Mouse (Mus musculus) left cerebral cortex, adult 8-10 months (tissue): Measurements from ENCODE around the gene Spta1. TPM values are rescaled to one million over a fixed set of nuclear protein-coding genes. Genes with fewer than 3 reads are reported as not detected.

ENCODE experiments used
- DNase-seq, 2 experiments: peaks; one replicate each; pipeline ENCODE4 v3.0.0; 2022; ENCODE audit warnings: low spot score in 2 of 2
- total RNA-seq, 4 experiments: library from RNA; stranded (reverse); gene quantifications; 2 replicates each; pipeline ENCODE4 v1.2.4; 2022

The Spta1 gene
- total RNA-seq: under 1 TPM in 2 of 4 experiments, not detected in 2; 0.05 to 0.06 TPM

DNA sequence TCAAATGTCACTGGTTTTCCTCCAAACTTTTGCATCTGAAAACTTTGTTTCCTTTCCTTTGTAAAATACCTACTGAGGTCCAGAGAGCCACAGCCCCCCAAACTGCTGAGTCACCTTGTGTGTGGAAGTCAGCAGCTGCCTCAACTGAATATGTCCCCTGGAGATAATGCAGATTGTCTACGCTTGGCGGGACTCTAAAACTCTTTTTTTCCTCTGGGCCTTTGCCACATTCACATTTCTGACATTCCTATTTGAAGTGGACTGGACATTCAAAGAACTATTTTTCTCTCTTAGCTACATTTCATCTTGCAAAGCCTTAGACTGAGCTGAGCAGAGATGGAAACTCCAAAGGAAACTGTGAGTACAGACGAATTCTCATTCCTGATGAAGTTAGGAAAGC lies at the start of gene Spta1:
TSS of gene Spta1 (plus strand) at position 172 of the 400 bp plus-strand sequence.
- DNase-seq: no peak

DNA sequence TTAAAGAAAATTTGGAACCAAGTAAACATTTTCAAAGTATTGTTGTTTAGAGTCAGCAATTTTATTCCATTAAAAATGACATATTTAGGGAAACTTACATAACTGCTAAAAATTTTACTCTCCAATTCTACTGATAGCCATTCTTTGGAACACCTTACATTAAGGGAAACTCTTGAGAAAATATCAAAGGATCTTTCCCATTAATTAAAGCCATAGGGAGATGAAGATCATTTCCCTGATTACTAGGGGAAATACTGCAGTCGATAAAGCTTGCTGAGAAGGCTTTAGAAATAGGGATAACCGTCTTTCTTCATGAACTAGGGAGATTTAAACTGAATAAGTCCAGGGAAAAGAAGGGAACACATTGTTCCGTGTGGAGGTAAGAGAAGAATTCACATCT lies 41.4 kb upstream of the Spta1 start, which contains the start of gene Olfr424:
TSS of gene Olfr424 (plus strand) at position 301 of the 400 bp plus-strand sequence.
- DNase-seq: no peak

DNA sequence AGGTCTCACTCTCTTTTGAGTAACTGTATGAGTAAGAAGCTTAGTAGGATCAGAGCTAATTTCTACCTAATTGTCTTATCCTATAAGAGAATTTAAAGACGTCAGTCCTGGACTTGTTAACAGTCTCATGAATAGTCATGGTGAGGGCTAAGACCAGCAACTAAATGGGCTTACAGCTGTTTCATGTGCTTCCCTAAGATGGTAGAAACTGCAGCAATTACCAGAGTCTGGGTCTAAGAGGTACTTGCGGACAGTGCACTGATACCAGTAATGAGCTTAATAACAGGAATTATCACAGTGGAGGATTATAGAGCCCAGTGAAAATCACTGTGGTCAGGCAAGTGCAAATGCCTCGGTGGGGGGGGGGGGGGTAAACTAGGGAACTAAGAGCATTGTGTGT lies 40.6 kb upstream of the Spta1 start:
- DNase-seq: no peak

DNA sequence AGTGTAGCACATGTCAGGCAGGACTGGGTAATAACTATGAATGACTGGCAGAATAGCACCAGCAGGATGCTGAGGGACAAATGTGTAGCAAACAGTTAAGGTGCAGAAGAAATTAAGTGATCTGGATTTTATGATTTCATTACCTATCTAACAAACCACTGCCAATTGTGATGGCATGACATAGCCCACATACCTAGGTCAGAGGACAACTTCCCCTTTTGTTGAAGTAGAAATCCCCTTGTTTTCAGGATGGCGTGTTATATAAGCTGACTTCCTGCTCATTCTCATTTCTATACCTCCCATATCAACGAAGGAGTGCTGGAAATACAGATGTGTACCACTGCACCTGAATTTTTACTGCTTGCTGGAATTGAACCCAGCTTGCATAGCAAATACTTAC lies 31.2 kb upstream of the Spta1 start:
- no peak for DNase-seq

DNA sequence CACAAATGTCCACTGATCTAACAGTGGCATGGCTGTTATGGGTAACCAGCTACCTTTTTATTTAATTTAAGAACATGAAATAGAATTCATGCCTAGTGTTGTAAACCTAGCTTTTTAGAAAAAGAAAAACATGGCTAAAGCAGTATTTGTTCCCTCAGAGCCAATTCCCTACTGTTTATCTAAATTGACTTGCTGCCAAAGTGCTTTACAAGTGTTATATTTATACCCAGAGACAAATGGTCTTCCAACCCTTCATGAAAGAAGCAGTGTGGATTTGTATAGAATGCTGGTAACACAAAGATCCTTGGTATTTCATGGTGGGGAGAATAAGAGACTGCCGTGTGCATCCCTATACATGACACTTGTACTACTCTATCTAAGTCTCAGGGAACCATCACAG lies 25.9 kb upstream of the Spta1 start:
- no peak for DNase-seq

DNA sequence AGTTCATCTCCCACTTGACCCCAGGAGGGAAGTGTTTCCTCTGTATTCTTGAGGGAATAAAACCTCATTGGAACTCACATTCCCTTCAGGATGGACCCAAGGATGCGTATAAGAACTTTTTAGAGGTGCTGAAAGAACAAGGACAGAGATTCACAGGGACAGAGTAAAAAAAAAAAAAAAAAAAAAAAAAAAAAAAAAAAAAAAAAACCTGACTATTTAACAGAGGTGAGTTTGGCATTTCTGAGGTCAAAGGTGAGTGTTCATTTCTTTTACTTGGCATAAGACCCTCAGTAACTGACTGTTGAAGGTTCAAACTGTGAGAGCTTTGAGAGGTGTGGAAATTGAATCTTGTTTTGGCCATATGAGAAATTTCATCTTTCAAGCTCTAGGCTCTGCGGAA lies 23.3 kb upstream of the Spta1 start:
- DNase-seq: no peak

DNA sequence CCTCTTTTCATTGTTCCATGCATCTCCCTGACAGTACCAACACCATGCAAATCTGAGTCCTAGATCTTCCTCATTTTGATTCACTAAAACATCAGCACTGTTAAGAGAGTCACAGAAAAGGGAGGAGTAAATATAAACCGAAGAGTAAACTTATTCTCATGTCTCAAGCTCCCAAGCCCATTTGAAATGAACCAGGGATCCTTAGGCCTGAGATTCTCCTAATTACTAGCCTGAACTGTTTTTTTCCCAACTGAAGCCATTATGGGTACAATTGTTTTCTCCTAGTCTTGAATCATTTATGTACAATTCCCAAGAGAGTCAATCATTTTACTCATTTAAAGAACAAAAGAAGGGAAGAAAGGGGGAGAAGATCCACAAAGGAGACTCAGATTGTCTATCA lies 17.2 kb upstream of the Spta1 start, which contains the start of gene Olfr420:
TSS of gene Olfr420 (plus strand) at position 301 of the 400 bp plus-strand sequence.
- DNase-seq: no peak

DNA sequence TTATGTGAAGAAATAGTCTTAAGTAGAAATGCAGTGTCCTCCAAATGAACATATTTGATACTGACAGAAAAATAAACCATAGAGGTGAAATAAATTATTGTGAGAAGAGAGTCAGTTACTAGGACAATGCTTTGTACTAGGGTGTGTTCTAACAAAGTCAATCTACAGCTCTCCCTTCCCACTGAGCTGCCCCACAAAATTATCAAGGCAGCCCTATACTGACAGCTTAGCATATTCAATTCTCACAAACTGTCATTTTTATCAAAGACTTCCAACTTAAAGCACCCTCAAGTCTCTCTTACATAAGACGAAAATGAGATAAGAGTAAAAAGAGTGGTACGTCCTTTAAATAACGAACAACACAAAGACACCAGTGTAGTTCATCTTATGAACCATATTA lies 15.0 kb upstream of the Spta1 start:
- DNase-seq: no peak

DNA sequence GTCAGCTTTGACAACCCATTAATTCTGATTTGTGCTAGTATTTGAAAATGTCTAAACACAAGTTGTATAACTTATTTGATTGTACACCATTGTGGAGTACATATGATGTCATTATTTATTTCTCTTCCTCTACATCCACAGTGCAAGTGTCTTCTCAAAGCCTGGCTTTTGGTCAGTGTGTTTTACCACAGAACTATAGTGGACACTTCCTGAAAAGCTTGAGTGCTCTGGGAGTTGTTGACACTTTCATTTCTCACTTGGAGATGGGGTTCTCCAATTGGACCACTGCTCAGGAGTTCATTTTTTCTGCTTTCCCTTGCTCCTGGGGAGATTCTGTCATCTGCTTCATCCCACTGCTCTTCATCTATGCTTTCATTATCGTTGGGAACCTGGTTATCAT lies 14.1 kb upstream of the Spta1 start:
- no peak for DNase-seq

DNA sequence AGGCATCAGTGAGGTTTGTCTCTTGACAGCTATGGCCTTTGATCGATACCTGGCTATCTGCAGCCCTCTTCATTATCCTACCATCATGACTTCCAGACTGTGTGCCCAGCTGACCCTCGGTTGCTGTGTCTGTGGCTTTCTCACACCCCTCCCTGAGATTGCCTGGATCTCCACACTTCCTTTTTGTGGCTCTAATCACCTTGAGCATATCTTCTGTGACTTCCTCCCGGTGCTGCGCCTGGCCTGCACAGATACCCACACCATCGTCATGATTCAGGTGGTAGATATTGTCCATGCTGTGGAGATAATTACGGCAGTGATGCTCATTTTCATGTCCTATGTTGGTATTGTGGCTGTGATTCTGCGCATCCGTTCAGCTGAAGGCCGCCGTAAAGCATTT lies 13.5 kb upstream of the Spta1 start:
- no peak for DNase-seq

DNA sequence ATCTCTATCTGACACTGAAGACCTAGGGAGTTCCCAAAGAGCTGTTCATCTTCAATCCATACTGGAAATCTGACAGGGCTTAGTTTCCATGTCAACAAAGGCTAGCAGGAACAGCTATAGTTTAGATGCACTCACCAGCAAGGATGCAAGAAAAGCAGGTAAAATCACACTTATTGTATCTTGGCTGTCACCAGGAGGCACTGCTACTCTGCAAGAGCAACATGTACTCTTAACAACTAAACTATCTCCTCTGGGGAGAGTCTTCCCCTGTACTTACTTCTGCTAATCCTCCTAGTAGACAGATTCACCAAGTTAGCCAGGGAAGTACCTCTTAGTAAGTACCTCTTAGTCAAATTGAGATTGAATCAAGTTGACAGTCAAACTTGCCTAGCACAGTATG lies 3.6 kb upstream of the Spta1 start:
- DNase-seq: no peak

DNA sequence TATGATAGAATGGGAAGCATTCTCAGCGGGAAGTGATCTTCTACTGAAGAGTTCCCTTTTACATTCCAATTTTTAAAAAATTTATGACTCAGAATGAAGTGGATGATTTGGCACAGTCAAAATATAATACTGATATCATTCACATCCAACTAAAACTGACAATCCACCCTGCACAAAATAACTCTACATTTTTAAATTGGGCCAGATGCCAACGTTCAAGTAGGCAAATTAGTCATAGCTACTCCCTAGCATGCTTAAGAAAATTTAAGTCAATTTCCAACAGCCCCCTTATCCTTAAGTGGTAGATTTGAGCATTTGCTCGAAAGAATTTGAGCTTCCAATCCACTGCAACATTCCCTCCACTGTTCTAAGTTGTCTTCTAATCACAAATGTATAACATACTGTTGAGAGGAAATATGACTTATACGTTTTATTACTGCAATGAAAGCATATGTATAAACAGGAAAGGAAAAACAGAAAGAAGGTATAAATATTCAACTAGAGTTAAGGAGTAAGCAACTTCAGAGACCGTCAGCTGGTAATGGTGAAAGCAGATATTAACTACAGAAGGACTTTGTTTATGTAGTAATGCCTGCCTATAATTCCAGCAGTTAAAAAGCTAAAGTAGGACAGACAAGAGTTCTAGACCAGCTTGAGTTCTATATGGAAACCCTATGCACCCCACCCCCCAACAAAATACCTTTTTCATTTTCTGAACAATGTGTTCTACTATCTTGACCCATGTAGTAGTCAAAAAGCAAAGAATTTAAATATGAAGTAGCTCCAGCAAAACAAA lies 1.7 kb upstream of the Spta1 start:
- DNase-seq: no peak

DNA sequence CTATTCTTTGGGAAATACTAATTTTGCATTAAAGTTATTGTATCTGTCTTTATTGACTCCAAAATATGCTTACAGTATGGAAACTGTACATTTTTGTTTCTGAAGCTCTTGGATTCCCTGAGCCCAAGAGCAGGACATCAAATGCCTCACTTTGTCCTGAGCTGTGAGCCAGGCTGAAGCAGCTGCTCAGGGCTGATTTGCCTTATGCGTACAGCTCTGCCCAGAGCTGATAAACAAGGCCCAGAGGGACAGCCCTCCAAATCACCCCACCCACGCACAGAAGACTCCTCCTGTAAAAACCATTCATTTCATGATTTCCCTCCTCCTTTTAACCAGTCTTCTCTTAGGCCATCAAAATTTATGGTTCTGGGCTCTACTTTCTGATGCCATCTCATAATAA lies 1.0 kb upstream of the Spta1 start:
- no peak for DNase-seq

DNA sequence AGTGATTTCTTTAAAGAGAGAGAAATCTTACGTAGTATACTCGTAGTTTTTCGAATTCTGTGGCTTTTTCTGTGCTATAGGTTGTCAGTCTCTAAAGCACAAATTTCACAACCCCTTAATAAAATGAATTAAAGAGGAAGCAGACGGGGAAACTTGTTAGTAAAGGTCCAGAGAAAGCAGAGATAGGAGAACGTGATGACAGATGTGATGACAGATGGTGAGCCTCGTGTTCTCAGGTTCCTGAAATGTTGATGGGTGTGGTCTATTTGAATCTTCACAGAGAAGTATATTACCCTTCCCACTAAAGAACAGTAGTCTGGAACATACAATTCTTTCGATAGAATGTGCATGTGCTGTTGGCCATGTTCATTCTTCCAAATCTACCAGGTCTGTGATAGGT lies 32.1 kb downstream of the Spta1 start:
- no peak for DNase-seq

DNA sequence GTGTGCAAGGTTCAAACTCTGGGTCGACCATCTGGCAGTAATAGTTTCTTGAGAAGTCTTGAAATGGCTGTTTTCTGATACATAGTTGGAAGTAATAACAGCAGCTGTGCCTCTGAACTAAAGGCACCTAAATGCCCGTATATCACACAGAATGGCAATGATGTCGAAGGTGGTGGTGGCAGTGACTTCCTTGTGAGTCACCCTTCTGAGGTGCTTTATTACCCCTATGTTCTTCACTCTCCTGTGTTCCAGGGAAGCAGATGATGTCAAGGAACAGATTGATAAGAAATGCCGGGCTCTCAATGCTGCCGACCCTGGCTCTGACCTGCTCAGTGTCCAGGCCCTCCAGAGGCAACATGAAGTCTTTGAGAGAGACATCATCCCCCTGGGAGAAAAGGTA lies 39.7 kb downstream of the Spta1 start:
- DNase-seq: no peak

DNA sequence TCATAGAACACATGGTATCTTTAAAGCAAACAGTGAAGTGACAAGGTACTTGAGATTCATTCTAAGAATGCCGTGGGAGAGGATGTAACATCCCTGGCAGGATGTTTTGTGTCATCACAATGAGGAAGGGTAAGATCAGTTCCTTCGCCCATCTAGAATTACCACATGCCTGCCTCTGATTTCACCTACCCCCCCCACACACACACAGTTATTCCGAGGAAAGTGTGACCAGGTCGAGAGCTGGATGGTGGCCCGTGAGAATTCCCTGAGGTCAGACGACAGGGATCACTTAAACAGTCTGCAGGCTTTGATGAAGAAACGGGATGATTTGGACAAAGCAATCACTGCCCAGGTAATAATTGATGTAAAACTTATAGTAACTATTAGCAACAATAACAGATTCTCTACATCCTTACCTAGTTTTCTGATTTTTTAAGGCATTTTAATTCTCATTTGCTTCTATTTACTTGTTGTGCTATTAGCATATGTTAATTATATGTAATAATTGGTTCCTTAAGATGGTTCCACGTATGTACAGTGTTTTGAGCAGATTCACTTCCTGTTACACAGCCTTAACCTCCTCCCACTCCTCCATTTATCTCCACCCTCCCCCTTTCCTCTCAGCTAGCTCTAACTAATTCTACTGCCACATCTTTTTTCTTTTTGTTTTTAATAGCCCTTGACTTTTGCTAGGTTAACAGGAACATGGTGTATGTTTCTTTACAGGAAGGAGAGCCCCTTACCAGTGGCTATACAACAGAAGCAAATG lies 42.9 kb downstream of the Spta1 start:
- no peak for DNase-seq

DNA sequence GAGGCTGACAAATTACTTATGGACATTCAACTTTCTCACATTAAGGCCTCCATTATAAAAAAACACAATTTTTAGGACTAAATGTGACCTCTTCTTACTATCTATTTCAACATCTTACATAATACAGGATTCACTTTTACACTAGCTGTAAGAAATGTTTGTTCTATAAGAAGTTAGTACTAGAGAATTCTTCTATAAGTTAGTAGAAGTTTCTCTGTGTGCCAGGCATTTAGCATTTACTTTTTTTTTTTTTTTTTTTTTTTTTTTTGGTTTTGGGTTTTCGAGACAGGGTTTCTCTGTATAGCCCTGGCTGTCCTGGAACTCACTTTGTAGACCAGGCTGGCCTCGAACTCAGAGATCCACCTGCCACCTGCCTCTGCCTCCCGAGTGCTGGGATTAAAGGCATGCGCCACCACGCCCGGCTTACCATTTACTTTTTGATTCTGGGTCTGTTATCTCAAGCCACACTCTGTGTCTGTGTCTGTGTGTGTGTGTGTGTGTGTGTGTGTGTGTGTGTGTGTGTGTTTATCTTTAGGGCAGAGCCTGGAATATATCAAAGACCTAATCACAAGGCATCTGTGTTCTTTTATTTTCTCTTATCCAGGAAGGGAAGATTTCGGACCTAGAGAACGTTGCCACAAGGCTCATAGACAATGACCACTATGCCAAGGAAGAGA lies 44.1 kb downstream of the Spta1 start:
- DNase-seq: no peak

DNA sequence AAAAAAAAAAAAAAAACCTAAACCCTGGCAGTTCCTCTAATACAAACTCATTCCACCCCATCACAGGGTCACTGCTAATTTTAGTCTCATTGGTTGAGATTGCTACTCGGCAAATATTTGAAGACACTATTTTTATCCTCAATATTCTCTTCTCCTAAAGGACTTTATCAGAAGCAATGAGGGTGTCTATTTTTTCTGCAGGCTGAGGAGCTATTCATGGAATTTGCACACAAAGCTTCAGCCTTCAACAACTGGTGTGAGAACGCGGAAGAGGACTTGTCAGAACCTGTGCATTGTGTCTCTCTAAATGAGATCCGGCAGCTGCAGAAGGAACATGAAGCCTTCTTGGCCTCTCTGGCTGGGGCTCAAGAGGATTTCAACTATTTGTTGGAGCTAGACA lies 67.3 kb downstream of the Spta1 start:
- no peak for DNase-seq

DNA sequence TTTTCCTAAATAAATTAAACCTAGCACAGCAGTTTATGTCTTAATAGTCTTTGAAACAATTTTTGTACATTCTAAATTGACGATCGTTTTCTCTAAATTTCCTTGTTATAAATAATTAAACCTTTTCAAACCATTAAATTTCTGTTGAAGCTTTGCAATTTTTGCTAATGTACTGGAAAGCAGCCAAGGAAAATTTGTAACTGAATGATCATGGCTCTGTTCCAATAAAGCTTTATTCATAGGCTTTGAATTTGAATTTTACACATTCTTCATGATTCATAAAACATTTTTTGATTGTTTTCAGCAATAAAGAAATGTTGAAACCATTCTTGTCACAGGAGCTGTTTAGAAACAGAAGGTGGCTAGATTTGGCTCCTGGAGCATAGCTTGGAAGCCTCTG lies 72.0 kb downstream of the Spta1 start:
- DNase-seq: no peak

DNA sequence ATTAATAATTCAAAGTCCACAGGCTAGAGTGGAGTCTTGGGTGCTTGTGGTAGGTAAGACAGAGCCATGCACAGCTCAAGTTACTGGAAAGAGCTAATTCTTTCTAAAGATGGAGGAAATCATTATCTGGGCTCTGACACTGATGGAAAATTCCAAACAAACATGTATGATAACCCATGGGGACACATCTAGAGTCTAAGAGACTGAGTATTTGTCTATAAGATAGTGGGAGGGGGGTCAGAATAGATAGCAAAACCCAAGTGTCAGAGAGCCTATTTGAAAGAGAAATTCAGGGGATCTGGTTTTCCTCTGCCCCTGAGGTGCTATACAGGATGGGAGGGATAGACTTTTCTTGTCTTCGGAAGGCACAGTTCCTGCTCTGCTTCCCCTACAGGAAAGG lies 73.5 kb downstream of the Spta1 start:
- no peak for DNase-seq

DNA sequence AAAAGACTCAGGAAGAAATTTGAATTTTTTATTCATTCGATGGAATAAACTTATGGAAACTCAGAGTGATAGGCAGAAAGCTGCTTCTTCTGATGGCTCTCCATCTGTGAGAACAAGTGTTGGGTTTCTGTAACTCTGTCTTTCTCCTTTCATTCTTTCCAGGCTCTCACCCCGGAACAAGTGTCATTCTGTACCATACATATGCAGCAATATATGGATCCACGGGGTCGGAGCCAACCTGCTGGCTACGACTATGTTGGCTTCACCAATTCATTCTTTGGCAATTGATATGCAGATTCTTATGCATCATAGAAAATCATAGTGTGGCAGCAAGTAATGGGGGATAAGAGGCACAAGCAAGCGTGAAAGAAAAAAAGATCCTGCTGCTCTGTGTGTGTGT lies 74.6 kb downstream of the Spta1 start:
- no peak for DNase-seq

DNA sequence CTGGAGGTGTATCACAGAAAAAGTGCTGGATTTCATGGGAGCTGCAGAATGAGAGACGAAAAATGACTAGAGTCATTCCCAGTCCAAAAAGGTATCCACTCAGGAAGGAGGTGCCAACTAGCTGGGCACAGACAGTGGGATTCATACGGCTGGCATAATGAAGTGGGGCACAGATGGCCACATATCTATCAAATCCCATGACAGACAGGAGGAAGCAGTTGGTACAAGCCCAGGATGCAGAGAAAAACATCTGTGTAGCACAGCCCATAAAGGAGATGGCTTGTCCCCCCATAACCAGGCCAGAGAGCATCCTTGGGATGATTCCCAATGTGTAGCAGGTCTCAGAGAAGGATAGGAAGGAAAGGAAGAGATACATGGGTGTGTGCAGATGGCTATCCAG lies 77.8 kb downstream of the Spta1 start:
- no peak for DNase-seq
